Mouse (Mus musculus) heart, adult 2 months (tissue): ENCODE data around the gene Dcaf8. TPM values are rescaled to one million over a fixed set of nuclear protein-coding genes. Genes with fewer than 3 reads are reported as not detected.
"Not testable (repeated sequence)": the region's sequence is repeated elsewhere in the genome, so short reads cannot be mapped to it uniquely, and the experiment has no call there.

Source experiments
- DNase-seq, 2 experiments: peaks; one replicate each; pipeline ENCODE4 v3.0.0; 2021
- H3K27ac ChIP-seq: fragments of 200-600 bp; 2 replicates; pipeline ENCODE4 v1.8.1; 2022
- H3K27me3 ChIP-seq: fragments of 200-500 bp; 2 replicates; pipeline ENCODE4 v1.6.1; 2012; ENCODE audit warnings: mild to moderate bottlenecking, low read length, inconsistent platforms, mixed read lengths; ENCODE audit not compliant: control insufficient read depth, insufficient read depth
- H3K36me3 ChIP-seq: fragments of 200-500 bp; 2 replicates; pipeline ENCODE4 v1.6.1; 2012; ENCODE audit warnings: low read length, inconsistent platforms; ENCODE audit not compliant: control insufficient read depth, insufficient read depth
- H3K4me1 ChIP-seq: fragments of 200-500 bp; 2 replicates; pipeline ENCODE4 v1.6.1; 2011; ENCODE audit warnings: low read length; ENCODE audit not compliant: control insufficient read depth, insufficient read depth
- H3K4me3 ChIP-seq: fragments of 200-600 bp; 2 replicates; pipeline ENCODE4 v1.8.1; 2022
- H3K79me2 ChIP-seq: fragments of 200-500 bp; replicated peaks from 2 replicates; pipeline ENCODE4 v1.6.1; 2012; ENCODE audit warnings: mild to moderate bottlenecking, inconsistent platforms, low read length, moderate library complexity, mixed read lengths; ENCODE audit not compliant: control insufficient read depth, insufficient read depth
- H3K9ac ChIP-seq: fragments of 200-500 bp; 2 replicates; pipeline ENCODE4 v1.6.1; 2012; ENCODE audit warnings: low read depth, mild to moderate bottlenecking, control low read depth, inconsistent platforms, low read length, mixed read lengths
- CTCF ChIP-seq: fragments of 200-600 bp; IDR thresholded peaks from 2 replicates; pipeline ENCODE4 v1.8.1; 2022; ENCODE audit warnings: antibody characterized with exemption, mild to moderate bottlenecking, moderate library complexity
- EP300 ChIP-seq: fragments of 200-500 bp; IDR thresholded peaks from 2 replicates; pipeline ENCODE4 v1.6.1; 2011; ENCODE audit warnings: low read depth, low read length, control low read depth; ENCODE audit not compliant: insufficient read depth
- POLR2A ChIP-seq: fragments of 200-500 bp; IDR thresholded peaks from 2 replicates; pipeline ENCODE4 v1.6.1; 2011; ENCODE audit warnings: mild to moderate bottlenecking, low read depth, low read length, control low read depth; ENCODE audit not compliant: insufficient read depth
- WGBS: fragments of 180-500 bp; shearing (Covaris S2); methylation state at CpG from one replicate; pipeline ENCODE4 v1.1.7; 2018; 5-methylcytosine and 5-hydroxymethylcytosine counted together
- intact Hi-C: fragments of 180-260 bp; cut with DNase I; formaldehyde crosslinking; loops from one replicate; pipeline ENCODE4 v1.15.1; 2025
- polyA plus RNA-seq: library from polyadenylated mRNA; depleted of rRNA; stranded (reverse); fragments of >200 nt; gene quantifications from 2 replicates; pipeline ENCODE4 v1.2.3, GENCODE M21; 2012; rRNA removed
- total RNA-seq, 2 experiments: library from RNA; stranded (reverse); gene quantifications; 2 replicates each; pipeline ENCODE4 v1.2.3; 2021

The Dcaf8 gene
- total and polyA plus RNA-seq, 3 experiments, result 62.7 to 116 (median 100) TPM

- H3K4me3 ChIP-seq, result no peak overlapping the region
- no peak overlapping the region for H3K27ac ChIP-seq
- H3K79me2 ChIP-seq, result no peaks in the 10 kb centered on the region
- H3K4me1 ChIP-seq, result no peaks in the 10 kb centered on the region
- H3K9ac ChIP-seq, result no peak overlapping the region
- H3K36me3 ChIP-seq, result no peaks in the 10 kb centered on the region
- DNase-seq, result no peak
- TF ChIP-seq EP300 (no peak), CTCF (no peak), POLR2A (no peak)
- WGBS, result 82% methylated on average over 1 of the region's 1 CpGs
- no peaks in the 10 kb centered on the region for H3K27me3 ChIP-seq
- intact Hi-C loops, result loop anchor here (10.0 kb wide), 1 partner anchor 286 kb away; no protein-coding TSS in a partner anchor
Measured at GRCm38 (mm10) chr1:172229215-172229614, 81.3 kb downstream of the Dcaf8 start.

DNA sequence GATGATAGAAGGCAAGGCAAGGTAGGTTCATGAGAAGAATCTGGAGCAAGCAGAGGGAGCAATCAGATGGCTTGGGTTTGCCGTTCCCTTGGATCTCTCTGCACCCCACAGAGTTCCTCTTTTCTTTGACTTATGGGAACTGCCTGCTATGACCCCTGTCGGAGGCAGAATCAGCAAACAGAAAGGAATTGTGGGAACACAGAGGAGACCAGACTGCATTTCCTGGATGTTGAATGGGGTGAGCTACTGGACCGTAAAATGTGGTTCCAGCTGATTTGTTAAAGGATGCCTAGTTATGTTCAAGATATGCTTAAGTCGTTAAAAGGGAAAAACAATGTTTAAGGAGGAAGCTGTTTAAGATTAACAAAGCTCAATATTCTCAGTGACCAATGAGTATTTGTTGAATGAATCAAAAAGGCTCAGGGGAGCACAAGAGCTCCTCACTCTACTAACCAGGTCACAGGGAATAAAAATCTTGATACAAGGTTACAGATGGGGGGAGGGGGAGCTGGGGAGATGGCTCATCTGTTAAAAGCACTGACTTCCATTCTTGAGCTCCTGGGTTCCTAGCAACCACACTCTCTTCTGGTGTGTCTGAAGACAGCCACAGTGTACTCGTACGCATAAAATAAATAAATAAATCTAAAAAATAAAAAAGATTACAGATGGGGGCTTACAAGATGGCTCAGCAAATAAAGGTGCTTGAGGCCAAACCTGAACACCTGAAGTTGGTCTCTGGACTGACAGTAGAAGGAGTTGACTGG, 93.2 kb downstream of the Dcaf8 start:
- Histone ChIP-seq H3K4me1 (peaks cover 3% of the 10 kb centered on the region; the same call in 1 of the 2 replicates), H3K27ac (no peak overlapping the region; the same call in 1 of the 2 replicates), H3K9ac (no peak overlapping the region), H3K36me3 (peaks cover 2% of the 10 kb centered on the region; the same call in 1 of the 2 replicates), H3K79me2 (no peaks in the 10 kb centered on the region), H3K27me3 (no peaks in the 10 kb centered on the region), H3K4me3 (no peak overlapping the region)
- intact Hi-C loops, result no loop called here
- no peak for TF ChIP-seq POLR2A
- TF ChIP-seq EP300, result no peak
- no peak for TF ChIP-seq CTCF
- no peak for DNase-seq
- WGBS, result 55% methylated on average over 6 of the region's 6 CpGs

DNA sequence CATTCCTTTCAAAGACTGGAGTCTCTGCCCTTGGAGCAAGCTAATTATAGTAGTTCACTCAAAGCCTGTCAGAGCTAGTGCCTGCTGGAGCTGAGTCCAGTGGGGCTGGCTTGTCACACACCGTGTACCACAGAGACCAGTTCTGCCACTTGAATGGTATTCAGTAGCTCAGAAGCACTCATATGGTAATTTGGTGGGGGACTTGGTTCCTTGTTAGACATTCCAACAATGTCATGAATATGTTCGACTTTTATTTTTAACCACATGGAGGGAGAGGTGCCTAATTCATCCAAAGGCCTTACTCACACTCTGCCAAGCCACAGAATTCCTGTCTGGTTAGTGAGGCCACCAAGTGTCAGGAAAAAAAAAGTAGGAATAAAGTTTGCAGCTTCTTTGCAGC, 94.5 kb downstream of the Dcaf8 start:
- Histone ChIP-seq H3K79me2 (no peaks in the 10 kb centered on the region), H3K27me3 (no peaks in the 10 kb centered on the region), H3K9ac (no peak overlapping the region), H3K4me3 (no peak overlapping the region), H3K4me1 (peaks cover 3% of the 10 kb centered on the region; the same call in 1 of the 2 replicates), H3K36me3 (peaks cover 2% of the 10 kb centered on the region; the same call in 1 of the 2 replicates), H3K27ac (peak overlapping the region; percentile 80)
- intact Hi-C loops, result no loop called here
- no peak for TF ChIP-seq EP300
- no peak for TF ChIP-seq CTCF
- 0 out of 2 replicates have a peak, but pooled peaks have one; percentile 21 for TF ChIP-seq POLR2A
- 37% methylated on average over 2 of the region's 2 CpGs for WGBS
- peak in 1 of 2 experiments; percentile 56 for DNase-seq

- TF ChIP-seq EP300 (no peak), CTCF (peak; percentile 68)
- Histone ChIP-seq H3K4me3 (no peak overlapping the region), H3K27ac (no peak overlapping the region), H3K79me2 (no peaks in the 10 kb centered on the region), H3K36me3 (peaks cover 2% of the 10 kb centered on the region; the same call in 1 of the 2 replicates), H3K4me1 (peaks cover 3% of the 10 kb centered on the region; the same call in 1 of the 2 replicates), H3K9ac (no peak overlapping the region), H3K27me3 (no peaks in the 10 kb centered on the region)
- WGBS, result 40% methylated on average over 16 of the region's 16 CpGs
- intact Hi-C loops, result no loop called here
- DNase-seq, result peak; percentile 27 to 44
Measured at GRCm38 (mm10) chr1:172243547-172244205, 95.8 kb downstream of the Dcaf8 start.

GRCm38 (mm10) chr1:172244645-172245044, 96.8 kb downstream of the Dcaf8 start:
- intact Hi-C loops, result loop anchor here (5.0 kb wide), 1 partner anchor 63 kb away; no protein-coding TSS in a partner anchor
- H3K27me3 ChIP-seq, H3K9ac ChIP-seq, H3K79me2 ChIP-seq, H3K4me3 ChIP-seq, H3K4me1 ChIP-seq, H3K27ac ChIP-seq, DNase-seq, H3K36me3 ChIP-seq: not testable (repeated sequence)
- WGBS, result 66% methylated on average over 23 of the region's 23 CpGs

Other genes with a start within 250 kb of the Dcaf8 start
- gene Slamf6, start 230.6 kb upstream of the Dcaf8 start, total RNA-seq, result under 1 TPM; 0.14 to 0.81 TPM
- gene Slamf6, start 230.6 kb upstream of the Dcaf8 start, polyA plus RNA-seq, result 0.41 and 0.53 TPM in 2 replicates
- gene Vangl2, start 119.6 kb upstream of the Dcaf8 start, total RNA-seq, result 1 to 10 TPM; 1.3 TPM
- gene Vangl2, start 119.6 kb upstream of the Dcaf8 start, polyA plus RNA-seq, result 1.3 and 1.9 TPM in 2 replicates
- not detected for gene Nhlh1, start 90.5 kb upstream of the Dcaf8 start, total RNA-seq
- not detected in 2 replicates for gene Nhlh1, start 90.5 kb upstream of the Dcaf8 start, polyA plus RNA-seq
- gene Copa, start 65.6 kb upstream of the Dcaf8 start, total RNA-seq, result 100 to 1,000 TPM in 1 of 2 experiments, 10 to 100 TPM in 1; 98.5 to 111 TPM
- 42.3 and 59.2 TPM in 2 replicates for gene Copa, start 65.6 kb upstream of the Dcaf8 start, polyA plus RNA-seq
- gene Ncstn, start 65.3 kb upstream of the Dcaf8 start, total RNA-seq, result 10 to 100 TPM; 41.5 to 43.2 TPM
- gene Ncstn, start 65.3 kb upstream of the Dcaf8 start, polyA plus RNA-seq, result 63.3 and 78.3 TPM in 2 replicates
- 100 to 1,000 TPM; 107 to 125 TPM for gene Pex19, start 21.3 kb upstream of the Dcaf8 start, total RNA-seq
- 113 and 175 TPM in 2 replicates for gene Pex19, start 21.3 kb upstream of the Dcaf8 start, polyA plus RNA-seq
- gene Pea15a, start 58.7 kb downstream of the Dcaf8 start, total RNA-seq, result 10 to 100 TPM; 52.2 to 69.8 TPM
- 56.8 and 101 TPM in 2 replicates for gene Pea15a, start 58.7 kb downstream of the Dcaf8 start, polyA plus RNA-seq
- 1 to 10 TPM; 3.3 to 5.6 TPM for gene Casq1, start 71.8 kb downstream of the Dcaf8 start, total RNA-seq
- 51.7 and 53.8 TPM in 2 replicates for gene Casq1, start 71.8 kb downstream of the Dcaf8 start, polyA plus RNA-seq
- not detected for gene Atp1a4, start 110.3 kb downstream of the Dcaf8 start, total RNA-seq
- gene Atp1a4, start 110.3 kb downstream of the Dcaf8 start, polyA plus RNA-seq, result 0.10 and 0.35 TPM in 2 replicates
- gene Igsf8, start 113.6 kb downstream of the Dcaf8 start, total RNA-seq, result 10 to 100 TPM; 10.9 to 13.5 TPM
- 25.9 and 39.9 TPM in 2 replicates for gene Igsf8, start 113.6 kb downstream of the Dcaf8 start, polyA plus RNA-seq
- 100 to 1,000 TPM; 462 to 588 TPM for gene Atp1a2, start 150.0 kb downstream of the Dcaf8 start, total RNA-seq
- 319 and 349 TPM in 2 replicates for gene Atp1a2, start 150.0 kb downstream of the Dcaf8 start, polyA plus RNA-seq
- gene Kcnj9, start 181.2 kb downstream of the Dcaf8 start, total RNA-seq, result not detected
- 0.04 and 0.06 TPM in 2 replicates for gene Kcnj9, start 181.2 kb downstream of the Dcaf8 start, polyA plus RNA-seq
- gene Kcnj10, start 193.1 kb downstream of the Dcaf8 start, total RNA-seq, result under 1 TPM; 0.07 to 0.08 TPM
- 0.26 and 0.27 TPM in 2 replicates for gene Kcnj10, start 193.1 kb downstream of the Dcaf8 start, polyA plus RNA-seq
- 1 to 10 TPM; 3.8 to 4.2 TPM for gene Pigm, start 228.5 kb downstream of the Dcaf8 start, total RNA-seq
- gene Pigm, start 228.5 kb downstream of the Dcaf8 start, polyA plus RNA-seq, result 3.3 and 3.7 TPM in 2 replicates